Mouse (Mus musculus): ENCODE results near the gene 9230112D13Rik. TPM values are rescaled to one million over a fixed set of nuclear protein-coding genes. Genes with fewer than 3 reads are reported as not detected.

9230112D13Rik gene
- not detected in 2 replicates for polyA plus RNA-seq (2015; fragmentation: Nextera tagmentation; extraction: Ambion mirVana)

- 92% methylated on average over 8 of the region's 8 CpGs for WGBS
- H3K4me1 ChIP-seq (replicated peaks), result no peaks in the 10 kb centered on the region
Measured at GRCm38 (mm10) chr14:34522701-34523100, at the start of gene 9230112D13Rik. 9230112D13Rik (minus strand) TSS chr14:34522801.

DNA sequence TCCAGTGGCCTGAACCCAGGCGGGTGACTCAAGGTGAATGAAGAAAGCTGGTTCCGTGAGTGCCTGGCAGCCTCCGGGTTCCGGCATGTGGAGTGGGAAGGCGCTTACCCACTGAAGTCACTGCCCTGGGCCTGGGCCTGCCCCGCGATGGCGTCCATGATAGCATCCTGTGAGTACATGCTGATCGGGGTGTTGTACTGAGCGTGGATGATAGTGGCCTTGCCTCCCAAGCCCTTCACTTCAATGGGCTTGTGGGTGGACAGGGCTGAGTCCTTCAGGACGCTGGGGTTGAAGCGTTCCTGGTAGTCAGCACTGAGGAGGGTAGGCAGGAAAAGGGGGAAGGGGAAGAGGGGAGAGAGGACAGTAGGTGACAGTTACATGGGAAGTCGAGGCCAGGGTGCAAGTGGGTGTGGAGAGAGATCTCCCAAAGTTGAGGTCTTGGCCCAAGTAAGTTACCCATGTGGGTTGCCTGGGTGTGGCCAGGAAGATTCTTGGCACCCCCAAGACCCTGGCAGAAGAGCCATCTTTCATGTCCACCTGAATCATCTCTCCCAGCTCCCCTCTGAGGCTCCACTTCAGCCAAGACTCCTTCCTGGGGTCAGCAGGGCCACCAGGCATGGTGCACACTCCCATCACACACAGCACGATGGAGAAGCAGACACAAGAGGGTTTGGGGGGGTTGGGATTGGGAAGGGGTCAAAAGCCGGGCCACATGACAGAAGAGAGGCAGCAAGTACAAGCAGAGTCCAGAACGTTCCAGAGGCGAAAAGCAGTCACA lies 49.2 kb upstream of the 9230112D13Rik start:
- Histone ChIP-seq H3K27me3 (0 out of 2 replicates have a peak, but pooled peaks cover 11% of the 10 kb centered on the region), H3K36me3 (no peaks in the 10 kb centered on the region), H3K4me1 (replicated peaks) (no peaks in the 10 kb centered on the region), H3K27ac (no peak overlapping the region), H3K4me2 (replicated peaks) (no peak overlapping the region), H3K4me3 (replicated peaks) (no peak overlapping the region), H3K9ac (replicated peaks) (no peak overlapping the region), H3K9me3 (no peaks in the 10 kb centered on the region)
- WGBS, result 87% methylated on average over 17 of the region's 17 CpGs
- no peak for ATAC-seq

More at GRCm38 (mm10) chr14:34522701-34523100, at the start of gene 9230112D13Rik:
- H3K4me2 ChIP-seq (replicated peaks), result no peak within 1 kb of the TSS
- H3K27ac ChIP-seq, result no peak within 1 kb of the TSS
- no peak within 1 kb of the TSS for H3K9ac ChIP-seq (replicated peaks)
- 0 out of 2 replicates have a peak, but pooled peaks cover 3% of the 10 kb centered on the region for H3K9me3 ChIP-seq
- ATAC-seq, result no peak
- no peak within 1 kb of the TSS for H3K4me3 ChIP-seq (replicated peaks)
- H3K36me3 ChIP-seq, result no peaks in the 10 kb centered on the region
- no peaks in the 10 kb centered on the region for H3K27me3 ChIP-seq

DNA sequence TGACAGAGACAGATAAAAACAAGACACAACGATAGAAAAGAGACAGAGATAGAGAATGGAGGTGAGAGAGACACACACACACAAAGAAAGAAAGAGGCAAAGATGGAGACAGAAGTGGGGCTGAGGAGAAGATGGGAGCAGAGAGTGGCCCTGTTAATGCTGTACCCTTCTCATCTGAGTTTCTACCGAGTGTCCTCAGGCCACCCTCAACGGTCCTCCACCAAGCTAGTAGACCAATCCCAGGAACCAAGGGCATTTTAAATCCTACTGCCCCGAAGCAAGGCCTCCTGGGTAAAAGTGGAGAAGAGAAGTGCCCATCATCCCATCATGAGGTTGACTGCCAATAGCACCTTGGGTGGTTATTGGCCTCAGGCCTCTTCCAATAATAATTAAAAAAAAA lies 48.3 kb upstream of the 9230112D13Rik start:
- 92% methylated on average over 4 of the region's 4 CpGs for WGBS
- Histone ChIP-seq H3K4me1 (replicated peaks) (no peaks in the 10 kb centered on the region), H3K27me3 (0 out of 2 replicates have a peak, but pooled peaks cover 11% of the 10 kb centered on the region), H3K36me3 (no peaks in the 10 kb centered on the region), H3K4me2 (replicated peaks) (no peak overlapping the region), H3K27ac (no peak overlapping the region), H3K9ac (replicated peaks) (no peak overlapping the region), H3K9me3 (no peaks in the 10 kb centered on the region), H3K4me3 (replicated peaks) (no peak overlapping the region)
- ATAC-seq, result no peak

DNA sequence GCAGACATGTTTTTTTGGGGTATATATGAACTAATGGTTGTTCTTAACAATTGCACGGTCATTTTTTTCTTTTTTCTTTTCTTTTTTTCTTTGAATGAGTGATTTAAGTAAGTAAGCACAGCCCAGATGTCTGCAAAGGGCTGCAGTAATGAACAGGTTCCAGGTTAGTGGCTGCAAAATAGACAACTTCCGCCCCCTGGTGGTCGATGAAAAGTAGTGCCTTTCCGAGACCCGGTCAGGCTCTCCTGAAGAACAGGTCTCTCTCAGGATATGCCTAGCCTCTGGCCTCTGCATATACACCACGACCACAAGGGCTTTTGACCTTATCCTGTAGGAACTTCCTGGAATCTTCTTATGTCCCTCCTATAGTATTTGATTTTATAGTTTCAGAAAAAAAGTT lies 47.7 kb upstream of the 9230112D13Rik start:
- Histone ChIP-seq H3K9me3 (no peaks in the 10 kb centered on the region), H3K9ac (replicated peaks) (peak overlapping the region; percentile 62; the same call in 1 of the 2 replicates), H3K27ac (no peak overlapping the region), H3K27me3 (0 out of 2 replicates have a peak, but pooled peaks cover 11% of the 10 kb centered on the region), H3K36me3 (no peaks in the 10 kb centered on the region), H3K4me3 (replicated peaks) (peak overlapping the region; percentile 37), H3K4me2 (replicated peaks) (peak overlapping the region; percentile 63), H3K4me1 (replicated peaks) (no peaks in the 10 kb centered on the region)
- peak; percentile 82 for ATAC-seq
- WGBS, result 3% methylated on average over 6 of the region's 6 CpGs

DNA sequence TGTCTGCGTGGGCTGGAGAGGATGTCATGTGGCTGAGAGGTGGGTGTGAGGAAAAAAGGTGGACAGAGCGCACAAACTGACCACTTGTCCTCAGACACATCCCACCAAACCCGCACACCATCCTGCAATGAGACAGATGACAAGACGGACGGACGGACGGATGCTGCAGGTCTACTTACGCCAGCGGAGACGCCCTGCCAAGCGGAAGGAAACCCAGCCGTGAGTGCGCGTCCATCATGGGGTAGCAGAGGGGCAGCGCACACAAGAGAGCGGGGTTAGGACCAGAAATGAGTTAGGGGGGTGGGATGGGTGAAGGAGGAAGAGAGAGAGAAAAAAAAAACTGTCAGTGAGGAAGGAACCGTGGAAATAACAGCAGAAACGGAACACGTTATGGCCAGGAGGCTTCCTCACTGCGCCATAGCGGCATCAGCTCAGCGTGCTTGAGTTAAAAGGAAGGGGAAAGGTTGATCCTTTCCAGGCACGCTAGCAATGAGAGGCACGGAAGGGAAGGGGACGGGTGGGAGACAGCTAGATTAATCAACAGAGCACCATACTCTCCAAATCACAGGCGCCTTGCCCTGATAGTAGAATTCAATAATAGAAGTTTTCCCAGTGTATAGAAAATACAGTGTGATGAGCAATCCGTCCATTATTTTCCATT lies 47.1 kb upstream of the 9230112D13Rik start:
- Histone ChIP-seq H3K4me2 (replicated peaks) (peak overlapping the region; percentile 63), H3K4me3 (replicated peaks) (peak overlapping the region; percentile 37), H3K9me3 (no peaks in the 10 kb centered on the region), H3K27ac (no peak overlapping the region), H3K36me3 (no peaks in the 10 kb centered on the region), H3K27me3 (0 out of 2 replicates have a peak, but pooled peaks cover 11% of the 10 kb centered on the region), H3K4me1 (replicated peaks) (no peaks in the 10 kb centered on the region), H3K9ac (replicated peaks) (peak overlapping the region; percentile 62)
- WGBS, result 40% methylated on average over 27 of the region's 27 CpGs
- ATAC-seq, result no peak

- H3K36me3 ChIP-seq, result no peaks in the 10 kb centered on the region
- H3K9ac ChIP-seq (replicated peaks), result no peak overlapping the region
- no peak overlapping the region for H3K27ac ChIP-seq
- H3K27me3 ChIP-seq, result 0 out of 2 replicates have a peak, but pooled peaks cover 11% of the 10 kb centered on the region
- ATAC-seq, result no peak
- WGBS, result 84% methylated on average over 4 of the region's 4 CpGs
- no peaks in the 10 kb centered on the region for H3K9me3 ChIP-seq
- no peak overlapping the region for H3K4me2 ChIP-seq (replicated peaks)
- H3K4me3 ChIP-seq (replicated peaks), result no peak overlapping the region
- H3K4me1 ChIP-seq (replicated peaks), result no peaks in the 10 kb centered on the region
Measured at GRCm38 (mm10) chr14:34568626-34569025, 46.0 kb upstream of the 9230112D13Rik start.

DNA sequence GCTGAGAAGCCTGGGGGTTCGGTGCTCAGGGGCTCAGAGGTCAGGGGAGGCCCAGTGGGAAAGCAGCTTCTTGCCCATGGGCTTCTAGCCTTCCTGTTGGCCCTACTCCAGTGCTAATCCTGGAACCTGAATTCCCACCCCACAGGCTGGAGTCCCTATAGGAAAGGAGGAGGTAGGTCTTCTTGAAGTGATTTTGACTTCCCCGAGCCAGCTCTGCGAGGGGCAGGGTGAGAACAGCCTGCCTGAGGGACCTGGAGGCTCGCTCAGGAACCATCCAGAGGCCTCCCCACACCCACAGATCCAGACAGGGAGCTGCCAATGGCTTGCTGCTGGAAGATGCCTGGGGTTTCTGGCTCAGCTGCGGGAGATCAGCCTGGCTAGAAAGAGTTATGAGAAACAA lies 45.1 kb upstream of the 9230112D13Rik start:
- H3K27ac ChIP-seq, result no peak overlapping the region
- H3K36me3 ChIP-seq, result no peaks in the 10 kb centered on the region
- no peaks in the 10 kb centered on the region for H3K9me3 ChIP-seq
- 71% methylated on average over 5 of the region's 5 CpGs for WGBS
- 0 out of 2 replicates have a peak, but pooled peaks cover 11% of the 10 kb centered on the region for H3K27me3 ChIP-seq
- ATAC-seq, result no peak
- H3K4me1 ChIP-seq (replicated peaks), result no peaks in the 10 kb centered on the region
- H3K9ac ChIP-seq (replicated peaks), result no peak overlapping the region
- no peak overlapping the region for H3K4me2 ChIP-seq (replicated peaks)
- H3K4me3 ChIP-seq (replicated peaks), result no peak overlapping the region

DNA sequence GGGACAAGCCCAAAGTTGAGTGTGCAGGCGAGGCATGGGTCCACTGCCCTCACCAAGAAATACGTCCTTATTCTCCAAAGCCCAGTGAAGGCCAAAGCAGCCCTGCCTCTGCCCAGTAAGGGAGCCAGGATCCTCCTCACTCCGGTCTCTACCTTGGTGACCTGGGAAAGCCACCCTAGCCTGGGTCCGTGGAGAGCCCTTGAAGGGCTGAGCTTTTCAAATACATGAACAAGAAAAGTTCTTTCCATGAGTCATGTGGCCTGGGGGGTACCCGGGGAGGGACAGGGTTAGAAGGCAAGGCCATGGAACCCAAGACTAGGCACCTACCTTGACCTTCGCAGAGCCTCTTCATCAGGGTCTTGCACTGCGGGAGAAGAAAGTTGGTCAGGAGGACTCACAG lies 43.9 kb upstream of the 9230112D13Rik start:
- Histone ChIP-seq H3K4me3 (replicated peaks) (no peak overlapping the region), H3K36me3 (no peaks in the 10 kb centered on the region), H3K27me3 (0 out of 2 replicates have a peak, but pooled peaks cover 11% of the 10 kb centered on the region), H3K27ac (no peak overlapping the region), H3K4me1 (replicated peaks) (no peaks in the 10 kb centered on the region), H3K9me3 (no peaks in the 10 kb centered on the region), H3K9ac (replicated peaks) (no peak overlapping the region), H3K4me2 (replicated peaks) (no peak overlapping the region)
- no peak for ATAC-seq
- WGBS, result 88% methylated on average over 7 of the region's 7 CpGs

GRCm38 (mm10) chr14:34565711-34566110 lies 43.1 kb upstream of the 9230112D13Rik start:
- H3K27me3 ChIP-seq, result 0 out of 2 replicates have a peak, but pooled peaks cover 11% of the 10 kb centered on the region
- no peak overlapping the region for H3K27ac ChIP-seq
- H3K4me2 ChIP-seq (replicated peaks), result no peak overlapping the region
- no peak overlapping the region for H3K4me3 ChIP-seq (replicated peaks)
- 81% methylated on average over 17 of the region's 17 CpGs for WGBS
- no peak overlapping the region for H3K9ac ChIP-seq (replicated peaks)
- no peaks in the 10 kb centered on the region for H3K4me1 ChIP-seq (replicated peaks)
- H3K36me3 ChIP-seq, result no peaks in the 10 kb centered on the region
- no peaks in the 10 kb centered on the region for H3K9me3 ChIP-seq
- no peak for ATAC-seq

DNA sequence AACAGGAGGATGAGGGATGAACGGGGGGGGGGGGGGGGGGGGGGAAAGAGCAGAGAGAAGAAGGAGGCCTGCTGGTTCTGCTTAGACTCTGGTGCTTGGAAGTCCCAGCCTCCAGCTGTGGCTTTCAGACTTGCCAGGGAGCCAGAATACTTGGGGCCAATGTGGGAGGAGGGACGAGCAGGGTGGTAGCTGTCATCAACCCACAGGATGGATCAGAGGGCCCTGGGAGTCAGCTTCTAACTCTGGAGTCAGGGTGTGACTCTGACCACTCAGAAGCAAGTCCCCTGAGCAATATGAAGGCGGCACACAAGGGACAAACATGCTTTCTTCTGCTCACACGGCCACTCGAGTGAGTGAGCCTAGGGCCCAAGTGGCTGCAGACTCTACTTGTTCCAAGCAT lies 42.0 kb upstream of the 9230112D13Rik start:
- no peak overlapping the region for H3K9ac ChIP-seq (replicated peaks)
- H3K4me2 ChIP-seq (replicated peaks), result no peak overlapping the region
- no peak overlapping the region for H3K27ac ChIP-seq
- no peak overlapping the region for H3K4me3 ChIP-seq (replicated peaks)
- H3K36me3 ChIP-seq, result no peaks in the 10 kb centered on the region
- WGBS, result 71% methylated on average over 5 of the region's 5 CpGs
- no peak for ATAC-seq
- no peaks in the 10 kb centered on the region for H3K4me1 ChIP-seq (replicated peaks)
- H3K9me3 ChIP-seq, result no peaks in the 10 kb centered on the region
- H3K27me3 ChIP-seq, result 0 out of 2 replicates have a peak, but pooled peaks cover 11% of the 10 kb centered on the region

DNA sequence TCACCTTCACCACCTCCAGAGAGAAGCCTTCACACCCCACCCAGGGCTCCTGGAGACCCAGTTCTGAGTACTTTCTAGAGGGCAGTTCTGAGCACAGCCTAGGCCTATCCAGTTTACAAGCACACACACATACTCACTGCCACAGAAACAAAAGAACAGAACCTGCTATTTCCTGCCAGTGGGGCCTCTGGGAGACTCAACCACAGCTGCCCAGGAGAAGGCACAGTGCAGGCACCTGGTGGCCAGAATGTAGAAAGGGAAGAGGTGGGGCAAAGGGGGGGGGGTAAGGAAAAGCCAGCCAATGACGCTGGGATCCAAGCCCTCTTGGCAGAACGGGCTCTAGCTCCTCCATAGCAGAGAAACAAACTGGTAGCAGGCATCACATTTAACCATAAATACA lies 39.8 kb upstream of the 9230112D13Rik start:
- WGBS, result 38% methylated on average over 2 of the region's 2 CpGs
- Histone ChIP-seq H3K36me3 (no peaks in the 10 kb centered on the region), H3K4me2 (replicated peaks) (no peak overlapping the region), H3K9ac (replicated peaks) (no peak overlapping the region), H3K4me1 (replicated peaks) (no peaks in the 10 kb centered on the region), H3K4me3 (replicated peaks) (no peak overlapping the region), H3K27me3 (no peaks in the 10 kb centered on the region), H3K27ac (no peak overlapping the region), H3K9me3 (no peaks in the 10 kb centered on the region)
- no peak for ATAC-seq

GRCm38 (mm10) chr14:34561647-34562046 lies 39.0 kb upstream of the 9230112D13Rik start:
- H3K4me3 ChIP-seq (replicated peaks), result no peak overlapping the region
- no peak overlapping the region for H3K9ac ChIP-seq (replicated peaks)
- WGBS, result 86% methylated on average over 8 of the region's 8 CpGs
- ATAC-seq, result no peak
- H3K4me1 ChIP-seq (replicated peaks), result no peaks in the 10 kb centered on the region
- H3K27ac ChIP-seq, result no peak overlapping the region
- no peaks in the 10 kb centered on the region for H3K27me3 ChIP-seq
- H3K4me2 ChIP-seq (replicated peaks), result no peak overlapping the region
- H3K36me3 ChIP-seq, result no peaks in the 10 kb centered on the region
- H3K9me3 ChIP-seq, result no peaks in the 10 kb centered on the region
